Mouse (Mus musculus): ENCODE measurements around the gene Foxa3.
"Not testable (repeated sequence)": the region's sequence is repeated elsewhere in the genome, so short reads cannot be mapped to it uniquely, and the experiment has no call there.

Gene Foxa3

GRCm38 (mm10) chr7:19023357-19023814 lies at the start of gene Foxa3:
Gene Foxa3, minus strand, starts transcription at chr7:19023538.
- peak; percentile 17 for DNase-seq (ENCODE audit: low spot score)

DNA sequence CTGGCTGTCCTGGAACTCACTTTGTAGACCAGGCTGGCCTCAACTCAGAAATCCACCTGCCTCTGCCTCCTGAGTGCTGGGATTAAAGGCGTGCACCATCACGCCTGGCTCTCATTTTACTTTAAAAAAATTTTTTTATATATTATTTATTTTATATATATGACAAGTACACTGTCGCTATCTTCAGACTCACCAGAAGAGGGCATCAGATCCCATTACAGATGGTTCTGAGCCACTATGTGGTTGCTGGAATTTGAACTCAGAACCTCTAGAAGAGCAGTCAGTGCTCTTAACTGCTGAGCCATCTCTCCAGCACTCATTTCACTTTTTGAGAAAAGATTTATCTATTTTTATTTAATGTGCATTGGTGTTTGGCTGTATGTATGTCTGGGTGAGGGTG lies 47.7 kb upstream of the Foxa3 start:
- not testable (repeated sequence) for DNase-seq (ENCODE audit: low spot score)

GRCm38 (mm10) chr7:19069500-19069899 lies 46.2 kb upstream of the Foxa3 start:
- DNase-seq (ENCODE audit: low spot score) = no peak

DNA sequence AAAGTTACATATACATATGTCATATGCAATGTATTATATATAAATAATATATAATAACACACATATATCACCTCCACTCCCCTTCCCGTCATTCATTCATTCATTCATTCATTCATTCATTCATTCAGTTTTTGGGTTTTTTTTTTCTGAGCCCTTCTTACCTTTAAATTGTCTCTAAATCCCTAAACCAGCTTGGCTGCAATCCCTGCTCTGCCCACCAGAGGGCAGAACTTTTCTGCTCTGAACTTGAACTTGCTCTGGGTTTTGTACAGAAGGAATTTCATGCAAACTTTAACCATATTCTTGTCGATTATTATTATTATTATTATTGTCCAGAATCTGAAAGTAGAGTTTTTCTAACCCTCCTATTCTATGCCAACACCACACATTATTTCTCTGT lies 45.4 kb upstream of the Foxa3 start:
- DNase-seq (ENCODE audit: low spot score) = peak; percentile 64

- DNase-seq (ENCODE audit: low spot score) = no peak
Measured at GRCm38 (mm10) chr7:19067935-19068334, 44.6 kb upstream of the Foxa3 start.

DNA sequence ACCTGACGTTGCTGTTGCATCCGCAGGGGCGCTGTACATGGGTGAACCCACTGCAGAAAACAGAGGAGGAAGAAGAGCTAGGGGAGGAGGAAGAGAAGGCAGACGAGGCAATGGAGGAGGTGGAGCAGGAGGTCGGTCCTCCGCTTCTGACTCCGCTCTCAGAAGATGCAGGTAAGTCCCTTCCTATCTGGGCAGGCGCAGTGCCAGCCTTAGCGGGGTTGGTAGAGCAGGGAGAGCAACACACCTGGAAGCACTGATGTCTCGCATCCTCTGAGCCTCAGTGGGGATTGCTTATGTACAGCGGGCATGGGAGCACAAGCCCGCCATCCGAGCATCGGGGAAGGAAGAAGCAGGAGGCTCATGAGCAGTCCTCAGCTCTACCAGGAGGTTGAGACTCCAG lies 43.7 kb upstream of the Foxa3 start:
- no peak for DNase-seq (ENCODE audit: low spot score)

- DNase-seq (ENCODE audit: low spot score) = no peak
Measured at GRCm38 (mm10) chr7:19065896-19066295, 42.6 kb upstream of the Foxa3 start.

DNA sequence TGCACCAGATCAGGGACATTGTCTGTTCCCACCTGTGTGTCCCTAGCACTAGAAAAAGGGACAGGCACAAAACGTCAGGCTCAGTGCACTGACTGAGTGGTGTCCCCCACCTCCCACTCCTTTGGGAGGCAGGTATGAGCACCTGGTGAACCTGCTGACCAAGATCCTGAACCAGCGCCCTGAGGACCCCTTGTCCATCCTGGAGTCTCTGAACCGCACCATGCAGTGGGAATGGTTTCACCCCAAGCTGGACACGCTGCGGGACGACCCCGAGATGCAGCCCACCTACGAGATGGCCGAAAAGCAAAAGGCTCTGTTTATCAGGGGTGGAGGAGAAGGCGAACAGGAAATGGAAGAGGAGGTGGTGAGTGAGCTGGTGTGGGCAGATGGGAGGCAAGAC lies 34.1 kb upstream of the Foxa3 start:
- no peak for DNase-seq (ENCODE audit: low spot score)

- DNase-seq (ENCODE audit: low spot score) = no peak
Measured at GRCm38 (mm10) chr7:19055108-19055507, 31.8 kb upstream of the Foxa3 start.

DNA sequence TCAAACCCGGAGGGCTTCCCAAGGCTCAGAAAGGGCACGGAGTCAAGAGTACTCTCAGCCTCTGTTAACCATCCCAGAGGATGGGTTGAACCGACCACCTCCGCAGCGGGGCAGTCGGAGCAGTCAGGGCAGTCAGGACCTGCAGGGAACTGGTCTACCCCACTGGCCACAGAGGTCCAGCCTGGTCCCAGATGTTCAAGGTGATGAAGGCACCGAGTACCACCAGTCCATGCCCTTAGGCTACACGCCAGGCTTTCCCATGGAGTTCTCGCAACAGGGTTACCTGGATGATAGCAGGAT lies 31.4 kb upstream of the Foxa3 start:
- no peak for DNase-seq (ENCODE audit: low spot score)

GRCm38 (mm10) chr7:19054047-19054776 lies 30.9 kb upstream of the Foxa3 start, which contains the start of gene Rsph6a:
Gene Rsph6a, plus strand, starts transcription at chr7:19054690.
- DNase-seq (ENCODE audit: low spot score) = no peak

DNA sequence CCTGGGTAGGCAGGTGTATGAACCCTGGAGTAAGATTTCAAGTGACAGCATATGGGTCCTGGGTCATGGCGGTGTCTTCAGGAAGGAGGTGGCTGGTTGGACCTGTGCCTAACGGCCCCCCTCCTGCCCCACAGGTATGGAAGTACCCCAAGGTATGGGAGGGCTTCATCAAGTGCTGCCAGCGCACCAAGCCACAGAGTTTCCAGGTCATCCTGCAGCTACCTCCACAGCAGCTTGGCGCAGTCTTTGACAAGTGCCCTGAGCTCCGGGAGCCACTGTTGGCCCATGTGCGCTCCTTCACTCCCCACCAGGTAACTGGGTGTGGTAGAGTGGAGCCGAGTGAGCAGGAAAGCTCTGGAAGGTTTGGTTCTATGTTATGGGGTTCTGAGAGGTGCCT lies 29.8 kb upstream of the Foxa3 start:
- DNase-seq (ENCODE audit: low spot score) = no peak

DNA sequence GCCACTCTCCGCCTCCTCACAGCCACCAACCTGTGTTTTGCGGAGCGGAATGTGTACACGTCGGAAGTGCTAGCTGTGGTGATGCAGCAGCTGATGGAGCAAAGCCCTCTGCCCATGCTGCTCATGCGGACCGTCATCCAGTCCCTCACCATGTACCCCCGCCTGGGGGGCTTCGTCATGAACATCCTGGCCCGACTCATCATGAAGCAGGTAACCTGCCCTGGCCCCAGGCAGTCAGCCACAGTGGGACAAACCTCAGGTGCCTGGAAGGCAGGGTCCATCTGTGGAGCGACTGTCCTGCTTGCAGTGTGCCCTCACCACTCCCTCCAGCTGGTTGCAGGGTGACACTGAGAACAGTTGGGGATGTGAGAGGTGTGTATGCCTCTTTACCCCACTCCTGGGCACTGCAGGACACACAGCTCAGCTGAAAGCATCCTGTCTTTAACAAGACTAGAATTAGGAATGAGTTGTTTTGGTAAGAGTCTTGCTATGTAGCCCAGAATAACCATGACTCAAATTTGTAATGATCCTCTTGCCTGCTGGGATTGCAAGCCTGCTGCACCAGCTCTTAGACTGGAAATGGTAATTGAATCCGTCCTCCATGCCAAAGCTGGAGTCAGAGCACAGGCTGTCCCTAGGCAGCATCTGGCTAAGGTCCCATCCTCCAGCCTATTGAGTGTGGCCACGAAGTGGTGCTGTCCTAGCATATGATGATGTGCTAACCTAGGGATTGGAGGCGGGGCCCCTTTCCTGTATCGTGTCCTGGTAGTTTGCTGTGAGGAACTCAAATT lies 29.2 kb upstream of the Foxa3 start:
- no peak for DNase-seq (ENCODE audit: low spot score)

GRCm38 (mm10) chr7:19051161-19051560 lies 27.8 kb upstream of the Foxa3 start:
- no peak for DNase-seq (ENCODE audit: low spot score)

- DNase-seq (ENCODE audit: low spot score) = no peak
Measured at GRCm38 (mm10) chr7:19050172-19050571, 26.8 kb upstream of the Foxa3 start.

DNA sequence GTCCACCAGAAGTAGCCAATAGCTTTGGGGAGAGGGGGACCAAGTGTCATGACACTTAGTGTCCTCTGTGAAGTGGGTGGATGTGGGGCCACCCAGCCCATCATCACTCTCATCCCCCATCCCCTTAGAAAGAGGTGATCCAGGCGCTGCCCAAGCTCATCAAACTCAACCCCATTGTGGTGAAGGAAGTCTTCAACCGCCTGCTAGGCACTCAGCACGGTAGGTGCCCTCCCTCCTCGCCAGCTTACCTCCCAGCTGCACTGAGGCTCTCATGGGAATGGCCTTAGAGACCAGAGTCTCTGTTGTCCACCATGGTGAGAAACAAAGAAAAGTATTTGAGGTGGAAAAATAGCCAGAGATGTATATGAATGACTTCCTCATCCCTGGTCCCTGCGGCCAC lies 25.9 kb upstream of the Foxa3 start:
- no peak for DNase-seq (ENCODE audit: low spot score)

DNA sequence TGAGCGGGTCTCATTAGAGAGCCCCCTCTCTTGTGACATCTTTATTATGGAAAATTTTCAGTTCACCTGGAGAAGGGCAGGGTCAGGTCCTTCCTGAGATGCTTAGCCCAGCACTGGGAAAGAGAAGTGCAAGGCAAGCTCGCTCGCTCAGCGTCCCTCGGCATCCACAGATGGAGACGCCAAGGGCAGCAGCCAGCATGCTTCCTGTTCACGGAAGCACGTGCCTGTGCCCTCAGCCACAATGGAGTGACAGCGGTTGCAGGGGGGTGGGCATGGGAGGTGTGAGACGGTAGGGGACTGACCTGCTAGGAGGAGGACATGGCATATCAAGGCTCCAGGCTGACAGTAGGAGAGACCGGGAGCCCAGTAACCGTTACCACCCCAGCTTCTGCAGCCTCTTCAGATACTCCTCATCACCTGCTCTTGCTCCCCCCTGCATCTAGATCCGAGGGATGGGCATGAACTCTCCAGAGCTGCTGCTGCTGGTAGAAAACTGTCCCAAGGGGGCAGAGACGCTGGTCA lies 24.7 kb upstream of the Foxa3 start:
- DNase-seq (ENCODE audit: low spot score) = no peak

- no peak for DNase-seq (ENCODE audit: low spot score)
Measured at GRCm38 (mm10) chr7:19046286-19047069, 23.1 kb upstream of the Foxa3 start.

DNA sequence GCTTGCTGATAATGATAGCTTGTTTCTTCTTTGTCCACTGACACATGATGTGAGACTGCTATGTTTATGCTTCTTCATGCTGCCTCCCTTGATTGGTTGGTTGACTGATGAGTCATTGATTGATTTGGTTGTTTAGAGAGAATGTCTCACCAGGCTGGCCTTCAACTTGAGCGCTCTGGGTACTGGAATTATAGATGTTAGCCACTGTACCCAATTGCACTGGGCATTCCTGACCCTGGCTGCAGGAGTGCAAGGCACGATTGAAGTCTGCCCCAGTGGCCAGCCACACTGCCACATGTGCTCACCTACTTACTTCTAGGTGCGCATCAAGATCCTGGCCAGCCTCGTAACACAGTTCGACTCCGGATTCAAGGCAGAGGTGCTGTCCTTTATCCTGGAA lies 21.3 kb upstream of the Foxa3 start:
- DNase-seq (ENCODE audit: low spot score) = no peak

DNA sequence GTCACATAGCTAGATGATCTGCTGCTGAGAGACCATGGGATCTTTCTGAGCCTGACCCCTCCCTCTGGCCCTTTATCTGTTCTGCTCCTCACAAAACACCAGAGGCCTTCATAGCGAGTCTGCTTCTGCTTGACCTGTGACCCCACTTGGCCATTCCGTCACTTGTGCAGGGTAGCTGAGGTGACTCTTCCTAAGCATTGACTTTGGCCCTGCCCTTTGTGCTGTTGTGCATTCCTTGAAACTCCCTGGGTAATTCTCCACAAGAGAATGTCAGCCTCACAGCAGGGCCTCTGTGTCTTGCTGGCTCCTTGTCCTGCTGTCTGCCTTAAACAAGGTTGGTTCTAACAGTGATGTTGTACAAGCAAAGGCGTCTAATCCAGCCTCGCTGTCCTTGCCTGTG lies 8.3 kb upstream of the Foxa3 start:
- DNase-seq (ENCODE audit: low spot score) = no peak

GRCm38 (mm10) chr7:19029084-19029653 lies 5.8 kb upstream of the Foxa3 start:
- no peak for DNase-seq (ENCODE audit: low spot score)

DNA sequence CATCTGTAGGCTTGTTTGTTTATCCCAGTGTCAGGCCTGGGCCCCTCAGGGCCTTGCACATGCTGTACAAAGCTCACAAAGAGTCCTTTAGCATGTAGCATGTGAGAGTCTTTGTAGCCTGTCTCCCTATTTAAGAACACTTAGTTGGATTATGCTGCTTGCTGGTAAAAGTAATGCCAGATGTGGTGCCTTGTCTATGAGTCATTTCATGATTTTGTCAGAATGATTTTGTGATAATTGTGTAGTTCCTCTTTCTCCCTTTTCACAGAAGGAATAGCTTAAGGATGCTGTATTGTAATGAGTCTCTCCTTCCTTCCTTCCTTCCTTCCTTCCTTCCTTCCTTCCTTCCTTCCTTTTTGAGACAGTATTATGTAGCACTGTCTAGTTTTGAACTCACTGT lies 4.7 kb upstream of the Foxa3 start:
- DNase-seq (ENCODE audit: low spot score) = no peak
